Mouse (Mus musculus): Measurements from ENCODE around the gene B4galt3. TPM values are rescaled to one million over a fixed set of nuclear protein-coding genes. Genes with fewer than 3 reads are reported as not detected.
"Not testable (repeated sequence)": the region's sequence is repeated elsewhere in the genome, so short reads cannot be mapped to it uniquely, and the experiment has no call there.

B4galt3 gene
- total RNA-seq, 2 experiments from 2014 or later = 73.1 to 79.3 TPM

DNA sequence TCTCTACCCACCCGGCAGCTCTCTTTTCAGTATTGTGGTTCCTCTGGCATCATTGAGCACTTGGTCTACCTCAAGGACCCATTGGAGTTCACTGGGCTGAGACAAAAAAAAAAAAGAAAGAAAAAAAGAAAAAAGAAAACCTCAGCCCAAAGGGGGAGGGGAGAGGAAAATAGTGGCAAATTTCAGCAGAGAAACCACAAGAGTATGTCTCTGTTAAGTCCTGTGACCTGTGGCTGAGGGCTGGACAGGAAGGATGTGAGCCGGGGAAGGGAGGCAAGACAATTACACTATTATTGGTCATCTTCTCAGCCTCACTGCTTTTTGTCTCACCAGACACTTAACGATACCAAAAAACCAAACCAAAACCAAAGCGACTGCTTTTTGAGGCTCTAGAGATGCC, 38.3 kb upstream of the B4galt3 start:
- H3K4me3 ChIP-seq = no peak overlapping the region
- no peak overlapping the region for H3K27ac ChIP-seq
- no peak for DNase-seq (ENCODE audit: low spot score in 2 of 2)
- TF ChIP-seq CTCF (conservative IDR thresholded peaks at IDR 0.05) = no peak

DNA sequence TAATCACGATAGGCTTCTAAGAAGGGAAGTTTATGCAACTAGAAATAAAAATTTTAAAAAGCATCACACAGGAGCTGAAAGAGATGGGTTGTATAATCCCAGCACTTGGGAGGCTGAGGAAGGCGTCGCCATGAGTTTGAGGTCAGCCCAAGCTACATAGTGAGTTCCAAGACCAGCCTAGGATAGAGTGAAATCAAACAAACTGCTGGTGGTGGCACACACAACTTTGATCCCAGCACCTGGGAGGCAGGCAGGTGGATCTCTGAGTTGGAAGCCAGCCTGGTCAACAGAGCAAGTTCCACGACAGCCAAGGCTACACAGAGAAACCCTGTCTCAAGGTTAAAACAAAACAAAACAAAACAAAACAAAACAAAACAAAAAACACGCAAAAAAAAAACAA, 37.8 kb upstream of the B4galt3 start:
- H3K27ac ChIP-seq = no peak overlapping the region
- H3K4me3 ChIP-seq = no peak overlapping the region
- no peak for TF ChIP-seq CTCF (conservative IDR thresholded peaks at IDR 0.05)
- DNase-seq (ENCODE audit: low spot score in 2 of 2) = no peak

DNA sequence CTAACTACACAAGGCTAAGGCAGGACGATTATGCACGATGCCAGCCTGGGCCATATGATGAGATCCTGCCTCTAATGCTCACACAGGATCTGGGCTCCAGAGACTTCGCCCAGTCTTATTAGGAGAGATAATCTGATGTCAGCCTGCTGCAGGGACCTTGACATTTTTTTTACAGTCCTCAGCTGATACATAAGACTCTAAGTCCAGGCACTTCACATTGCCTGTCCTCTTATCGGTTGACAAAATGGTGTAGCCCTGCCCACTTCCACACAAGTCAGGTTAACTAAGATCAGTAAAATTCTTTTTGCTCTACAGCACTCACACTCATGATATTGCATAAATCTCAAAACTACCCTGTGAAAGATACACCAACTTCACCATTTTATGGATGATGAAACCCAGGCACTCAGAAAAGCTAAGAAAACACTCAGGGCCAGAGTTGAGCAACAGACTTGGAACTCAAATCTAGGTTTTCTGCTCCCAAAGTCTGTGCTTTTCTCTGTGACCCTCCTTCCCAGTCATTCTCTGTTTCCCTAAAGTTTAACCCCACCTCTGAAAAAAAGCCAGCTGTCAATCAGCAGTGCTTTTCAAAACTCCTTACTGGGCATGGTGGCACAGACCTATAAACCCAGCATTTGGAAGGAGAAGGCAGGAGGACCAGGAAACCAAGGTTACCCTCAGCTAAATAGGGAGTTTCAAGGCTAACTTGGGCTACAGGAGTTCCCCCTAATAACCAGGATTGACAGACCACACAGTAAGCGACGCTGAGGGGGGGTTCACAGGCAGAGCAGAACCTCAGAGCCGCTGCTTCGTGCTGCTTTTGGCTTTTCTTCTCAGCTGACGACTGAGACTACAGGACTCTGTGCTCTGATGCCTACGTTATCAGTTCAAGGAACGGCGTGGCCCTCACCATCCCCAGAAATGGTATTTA, 37.1 kb upstream of the B4galt3 start:
- no peak for DNase-seq (ENCODE audit: low spot score in 2 of 2)
- Histone ChIP-seq H3K4me3 (peak overlapping the region; percentile 9; the same call in 1 of the 2 replicates), H3K27ac (no peak overlapping the region)
- no peak for TF ChIP-seq CTCF (conservative IDR thresholded peaks at IDR 0.05)

DNA sequence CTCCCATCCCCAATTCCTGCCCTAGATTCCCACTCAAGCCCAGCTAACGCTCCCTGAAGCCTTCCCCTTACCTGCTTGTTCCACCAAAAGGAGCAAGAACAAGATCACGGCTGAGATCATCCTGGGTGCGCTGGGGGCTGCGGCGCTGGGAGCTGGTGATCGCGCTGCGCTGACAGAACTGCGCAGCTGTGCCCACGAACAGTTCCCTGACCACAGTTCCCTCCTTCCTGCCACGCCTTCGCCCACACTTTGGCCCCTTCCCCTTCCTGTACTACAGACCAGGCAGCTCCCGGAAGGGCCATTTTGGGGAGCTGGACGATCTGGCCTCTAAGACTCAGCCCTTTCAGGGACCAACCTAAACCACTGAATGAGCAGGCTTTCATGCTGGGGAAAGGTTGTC, 36.0 kb upstream of the B4galt3 start, which contains the start of gene Fcer1g:
TSS of gene Fcer1g (minus strand) at position 240 of the 400 bp plus-strand sequence.
- DNase-seq (ENCODE audit: low spot score in 2 of 2) = no peak
- Histone ChIP-seq H3K4me3 (peak within 1 kb of the TSS; percentile 9; the same call in 1 of the 2 replicates), H3K27ac (no peak within 1 kb of the TSS)
- TF ChIP-seq CTCF (conservative IDR thresholded peaks at IDR 0.05) = no peak

DNA sequence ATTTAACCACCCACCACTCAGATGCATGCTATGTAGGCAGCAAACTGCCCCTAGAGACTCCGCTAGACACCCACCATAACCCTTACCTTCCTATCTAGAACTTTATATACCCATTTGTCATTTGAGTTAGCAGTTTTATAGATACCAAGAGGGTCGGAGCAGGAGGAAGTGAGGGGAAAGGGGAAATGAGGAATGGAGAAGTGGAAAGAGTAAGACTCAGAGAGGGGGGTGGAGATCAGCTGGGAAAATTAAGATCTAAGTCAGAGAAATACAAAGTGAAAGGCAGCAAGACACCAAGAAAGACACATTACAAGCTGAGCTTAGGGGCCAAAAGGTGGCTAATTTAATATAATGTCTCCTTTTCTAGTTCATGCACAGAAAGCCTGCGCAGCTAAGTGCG, 35.6 kb upstream of the B4galt3 start:
- no peak for DNase-seq (ENCODE audit: low spot score in 2 of 2)
- Histone ChIP-seq H3K27ac (no peak overlapping the region), H3K4me3 (no peak overlapping the region)
- TF ChIP-seq CTCF (conservative IDR thresholded peaks at IDR 0.05) = no peak

DNA sequence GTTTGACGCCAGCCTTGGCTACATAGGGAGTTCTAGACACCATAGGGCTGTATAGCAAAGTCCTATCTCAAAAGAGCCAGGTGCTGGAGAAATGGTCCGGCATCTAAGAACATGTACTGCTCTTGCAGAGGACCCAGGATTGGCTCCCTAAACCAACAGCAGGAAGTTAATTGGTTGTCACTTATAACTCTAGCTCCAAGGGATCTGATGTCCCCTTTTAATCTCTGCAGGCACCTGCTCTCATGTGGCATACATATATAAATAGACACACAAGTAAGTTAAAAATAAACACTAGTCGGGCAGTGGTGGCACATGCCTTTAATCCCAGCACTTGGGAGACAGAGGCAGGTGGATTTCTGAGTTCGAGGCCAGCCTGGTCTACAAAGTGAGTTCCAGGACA, 34.3 kb upstream of the B4galt3 start:
- no peak for TF ChIP-seq CTCF (conservative IDR thresholded peaks at IDR 0.05)
- DNase-seq (ENCODE audit: low spot score in 2 of 2) = no peak
- Histone ChIP-seq H3K27ac (no peak overlapping the region), H3K4me3 (no peak overlapping the region)

DNA sequence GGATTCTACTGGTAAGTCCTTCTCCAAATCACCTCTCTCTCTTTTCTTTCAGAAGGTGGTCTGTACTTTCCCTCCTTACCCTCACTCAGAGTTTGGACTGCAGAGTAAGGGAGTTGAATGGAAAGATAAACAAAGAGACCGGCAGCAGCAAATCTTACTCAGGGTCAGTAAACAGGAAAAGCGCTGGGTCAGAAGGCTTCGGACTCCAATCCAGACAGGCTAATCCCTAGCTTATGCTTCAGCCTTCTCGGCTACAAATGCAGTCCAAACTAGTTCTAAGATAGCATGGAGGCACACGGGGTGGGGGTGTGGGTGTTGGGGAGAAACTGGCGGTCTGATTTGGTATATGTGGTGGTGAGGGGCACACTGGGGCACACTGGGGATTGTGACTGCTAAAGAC, 32.7 kb upstream of the B4galt3 start:
- DNase-seq (ENCODE audit: low spot score in 2 of 2) = no peak
- Histone ChIP-seq H3K27ac (no peak overlapping the region), H3K4me3 (no peak overlapping the region)
- TF ChIP-seq CTCF (conservative IDR thresholded peaks at IDR 0.05) = no peak

DNA sequence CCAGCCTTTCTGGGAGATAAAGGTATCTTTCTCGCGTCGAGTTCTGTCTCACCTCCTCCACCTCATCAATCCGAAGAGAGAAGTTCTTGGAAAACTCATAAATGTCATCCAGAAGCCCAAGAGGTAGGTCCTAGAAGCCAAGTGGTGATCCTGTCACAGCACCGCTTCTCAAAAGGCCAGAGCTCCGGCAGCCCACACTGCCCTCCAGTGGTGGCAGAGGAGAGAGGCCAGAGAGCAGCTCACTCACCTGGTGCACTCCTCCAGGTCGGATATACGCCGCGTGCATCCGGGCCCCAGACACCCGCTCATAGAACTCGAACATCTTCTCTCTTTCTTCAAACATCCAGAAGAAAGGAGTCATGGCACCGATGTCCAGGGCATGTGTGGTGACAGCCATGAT, 31.7 kb upstream of the B4galt3 start:
- peak in 1 of 2 experiments; percentile 50 for DNase-seq (ENCODE audit: low spot score in 2 of 2)
- H3K4me3 ChIP-seq = no peak overlapping the region
- TF ChIP-seq CTCF (conservative IDR thresholded peaks at IDR 0.05) = peak; percentile 87
- H3K27ac ChIP-seq = no peak overlapping the region

DNA sequence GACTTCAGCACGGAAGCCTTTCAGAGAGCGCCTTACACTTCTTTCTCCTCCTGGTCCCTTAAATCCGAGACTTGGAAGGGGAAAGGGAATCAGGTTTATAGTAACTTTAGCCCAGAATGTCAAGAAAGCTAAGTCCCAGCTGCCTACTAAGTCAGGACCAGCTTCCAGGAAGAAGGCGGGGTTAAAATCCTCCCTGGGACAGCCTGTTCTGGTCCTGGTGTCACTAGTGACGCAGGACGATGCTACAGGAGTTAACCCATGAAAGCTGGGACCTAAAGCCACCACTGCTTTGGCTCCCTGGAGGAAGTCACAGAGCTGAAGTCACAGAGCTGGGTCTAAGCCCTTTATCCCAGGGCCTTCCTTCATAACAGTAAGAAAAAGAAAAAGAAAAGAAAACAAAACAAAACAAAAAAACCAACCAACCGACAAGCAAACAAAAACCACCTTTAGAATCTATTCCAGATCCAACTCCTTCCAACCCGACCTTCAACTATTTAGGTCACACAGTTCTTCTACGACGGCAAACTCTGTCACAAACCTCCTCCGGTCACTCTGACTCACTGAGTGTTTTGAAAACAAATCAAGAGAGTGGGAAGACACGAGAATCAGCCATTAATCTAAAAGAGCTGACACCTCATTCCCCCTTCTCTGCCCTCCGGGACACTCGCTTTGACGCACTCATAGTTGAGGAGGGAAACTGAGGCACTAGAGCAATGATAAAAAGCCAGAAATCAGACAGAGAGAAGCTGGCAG, 30.0 kb upstream of the B4galt3 start:
- no peak for TF ChIP-seq CTCF (conservative IDR thresholded peaks at IDR 0.05)
- no peak overlapping the region for H3K27ac ChIP-seq
- H3K4me3 ChIP-seq = no peak overlapping the region
- DNase-seq (ENCODE audit: low spot score in 2 of 2) = no peak

DNA sequence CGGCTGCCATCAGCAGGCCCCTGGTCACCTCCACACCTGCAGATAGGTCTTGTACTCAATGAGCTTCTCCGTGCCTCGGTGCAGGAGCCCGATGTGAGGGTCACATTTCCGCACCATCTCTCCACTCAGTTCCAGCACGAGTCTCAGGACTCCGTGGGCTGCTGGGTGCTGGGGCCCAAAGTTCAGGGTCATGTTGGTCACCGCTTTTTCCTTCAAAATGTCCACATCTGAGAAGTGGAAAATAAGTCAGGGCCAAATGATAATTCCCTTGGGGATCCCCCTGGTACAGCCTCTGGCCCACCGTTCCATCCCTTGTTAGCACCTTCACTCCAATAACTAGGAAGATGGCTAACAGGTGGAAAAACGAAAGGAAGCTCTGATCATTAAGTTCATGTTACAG, 29.2 kb upstream of the B4galt3 start:
- no peak for DNase-seq (ENCODE audit: low spot score in 2 of 2)
- no peak overlapping the region for H3K4me3 ChIP-seq

DNA sequence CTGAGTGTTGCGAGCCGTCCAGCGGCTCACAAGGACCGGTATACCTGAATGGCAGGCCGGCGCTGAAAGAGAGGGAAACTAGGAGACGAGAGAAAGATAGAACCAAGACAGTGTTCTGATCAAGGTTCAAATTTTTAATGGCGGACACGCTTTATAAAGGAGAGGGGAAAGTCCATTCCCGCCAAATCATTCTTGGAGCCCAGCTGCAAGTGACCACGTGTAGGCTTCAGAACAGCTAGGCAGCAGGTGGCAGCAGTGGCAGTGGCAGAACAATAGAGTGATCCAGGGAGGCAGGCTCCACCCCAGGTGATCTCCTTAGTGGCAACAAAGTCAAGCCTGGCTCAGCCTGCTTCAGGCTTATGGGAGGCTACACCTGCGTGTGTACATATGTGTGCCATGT, 28.2 kb upstream of the B4galt3 start:
- not testable (repeated sequence) for H3K27ac ChIP-seq
- peak; percentile 16; the same call in 1 of the 2 replicates for TF ChIP-seq CTCF (conservative IDR thresholded peaks at IDR 0.05)

More for the DNA sequence above, 29.2 kb upstream of the B4galt3 start:
- TF ChIP-seq CTCF (conservative IDR thresholded peaks at IDR 0.05) = no peak
- no peak overlapping the region for H3K27ac ChIP-seq

DNA sequence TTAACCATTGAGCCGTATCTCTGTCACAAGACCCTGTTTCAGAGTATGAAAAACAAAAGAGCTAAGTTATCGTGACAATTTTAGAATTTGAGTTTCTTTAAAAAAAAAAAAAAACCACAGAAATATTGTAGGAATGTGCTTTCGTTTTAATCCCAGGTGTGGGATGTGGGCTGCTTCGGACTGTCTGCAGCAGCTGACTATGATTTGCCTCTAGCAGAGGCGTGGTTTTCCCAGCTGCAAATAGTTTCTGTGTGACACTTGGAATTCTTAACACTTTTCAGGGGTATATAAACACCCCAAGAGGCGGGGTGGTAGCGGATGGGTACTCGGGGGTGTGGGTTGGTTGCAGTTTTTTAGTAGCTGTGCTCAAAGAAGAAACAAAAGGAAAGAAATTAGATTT, 24.8 kb upstream of the B4galt3 start:
- Histone ChIP-seq H3K27ac (no peak overlapping the region), H3K4me3 (no peak overlapping the region)
- no peak for DNase-seq (ENCODE audit: low spot score in 2 of 2)
- no peak for TF ChIP-seq CTCF (conservative IDR thresholded peaks at IDR 0.05)

More for the DNA sequence above, 28.2 kb upstream of the B4galt3 start:
- DNase-seq (ENCODE audit: low spot score in 2 of 2); H3K4me3 ChIP-seq: not testable (repeated sequence)

Data from layer of hippocampus, adult 2 months (tissue).